Mouse (Mus musculus) cerebellum, postnatal 4 days (tissue): Measurements from ENCODE around the gene Mal.
"Not testable (repeated sequence)": the region's sequence is repeated elsewhere in the genome, so short reads cannot be mapped to it uniquely, and the experiment has no call there.

Experiments
- DNase-seq, 2 experiments: peaks; one replicate each; pipeline ENCODE4 v3.0.0; 2022; ENCODE audit warnings: low spot score in 2 of 2, mixed read lengths in 1 of 2

Gene Mal

GRCm38 (mm10) chr2:127624786-127625185, 31.7 kb downstream of the Mal start:
- no peak for DNase-seq

DNA sequence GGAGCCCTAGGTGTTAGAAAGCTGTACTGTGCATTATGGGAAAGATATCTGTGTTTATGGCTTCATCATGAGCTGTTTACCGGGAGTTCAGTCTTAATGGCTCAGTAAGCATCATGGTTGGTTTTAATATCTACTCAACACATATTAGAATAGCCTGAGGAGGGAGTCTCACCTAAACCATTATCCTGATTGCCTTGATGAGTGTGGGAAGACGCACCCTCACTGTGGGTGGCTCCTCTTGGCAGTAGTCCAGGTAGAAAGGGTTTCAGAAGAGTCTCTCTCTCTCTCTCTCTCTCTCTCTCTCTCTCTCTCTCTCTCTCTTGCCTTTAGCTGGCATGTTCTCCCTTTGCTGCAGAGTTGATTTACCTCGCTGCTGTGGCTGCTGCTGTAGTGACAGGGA, 34.4 kb downstream of the Mal start:
- DNase-seq, result no peak

GRCm38 (mm10) chr2:127619311-127619710, 37.2 kb downstream of the Mal start:
- no peak for DNase-seq

DNA sequence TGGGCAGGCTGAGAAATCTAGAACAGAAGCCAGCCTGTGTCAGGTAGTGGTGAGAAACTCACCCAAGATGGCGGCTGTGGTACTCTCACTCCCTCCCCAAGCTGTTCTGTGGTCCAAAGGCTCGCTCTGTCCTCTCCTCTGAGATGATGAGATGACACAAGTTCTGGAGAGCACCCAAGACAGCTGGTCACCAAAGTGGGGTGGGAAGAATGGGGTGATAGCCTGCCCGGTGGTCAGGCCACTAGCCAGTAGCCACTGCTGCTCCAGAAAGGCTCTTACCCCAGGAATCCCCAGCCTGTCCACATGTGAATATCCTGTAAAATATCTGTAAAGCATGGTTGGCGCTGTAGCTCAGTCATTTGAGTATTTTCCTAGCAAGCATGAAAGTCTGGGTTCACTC, 44.2 kb downstream of the Mal start:
- DNase-seq, result no peak

- no peak for DNase-seq
Observed at GRCm38 (mm10) chr2:127611386-127611785, 45.1 kb downstream of the Mal start.

GRCm38 (mm10) chr2:127608986-127609385, 47.5 kb downstream of the Mal start:
- no peak for DNase-seq

DNA sequence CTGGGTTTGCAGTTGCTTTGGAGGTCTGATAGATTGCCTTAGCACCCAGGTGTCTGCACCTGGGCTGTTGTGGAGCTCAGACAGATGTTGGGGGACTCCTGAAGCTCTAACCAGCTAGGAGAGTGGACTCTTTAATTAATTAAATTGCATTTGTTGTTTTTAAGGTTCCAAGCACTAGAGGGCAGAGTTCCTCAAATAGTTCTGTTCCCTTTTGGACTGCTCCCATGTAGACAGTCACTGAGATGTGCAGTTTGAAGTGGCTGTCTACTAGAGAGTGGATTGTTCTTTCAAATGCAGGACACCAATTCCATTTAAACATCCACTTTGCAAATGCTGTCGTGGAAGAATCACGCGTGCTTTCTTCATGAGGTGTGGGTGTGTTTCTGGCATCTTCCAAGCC, 48.3 kb downstream of the Mal start:
- DNase-seq, result no peak

DNA sequence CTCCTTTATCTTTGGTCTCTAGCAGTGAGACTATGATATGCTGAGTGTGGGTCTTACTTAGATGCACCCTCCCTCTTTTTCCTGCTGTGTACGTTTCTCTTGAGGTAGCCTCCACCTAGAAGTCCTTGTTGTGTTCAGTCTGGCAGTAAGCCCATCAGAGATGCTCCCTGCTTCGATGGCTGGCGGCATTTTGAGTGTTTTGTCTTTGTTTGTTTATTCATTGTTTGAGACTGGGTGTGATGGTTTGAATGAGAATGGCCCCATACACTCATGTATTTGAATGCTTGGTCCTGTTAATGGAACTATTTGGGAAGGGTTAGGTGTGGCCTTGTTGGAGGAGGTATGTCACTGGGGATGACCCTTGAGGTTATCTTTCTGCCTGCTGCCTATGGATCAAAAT, 51.3 kb downstream of the Mal start:
- no peak for DNase-seq

GRCm38 (mm10) chr2:127603383-127603782, 53.1 kb downstream of the Mal start:
- not testable (repeated sequence) for DNase-seq

- no peak for DNase-seq
Observed at GRCm38 (mm10) chr2:127590840-127591239, 65.7 kb downstream of the Mal start.

- no peak for DNase-seq
Observed at GRCm38 (mm10) chr2:127590204-127590603, 66.3 kb downstream of the Mal start.

- DNase-seq, result no peak
Observed at GRCm38 (mm10) chr2:127588897-127589296, 67.6 kb downstream of the Mal start.

- DNase-seq, result no peak
Observed at GRCm38 (mm10) chr2:127587514-127587844, 69.0 kb downstream of the Mal start.

- DNase-seq, result peak; percentile 53 to 84
Observed at GRCm38 (mm10) chr2:127586694-127587513, 69.6 kb downstream of the Mal start, which contains the start of the genes Zfp661 and Mrps5. Gene Zfp661, minus strand, starts transcription at chr2:127587094. Gene Mrps5, plus strand, starts transcription at chr2:127587222.

DNA sequence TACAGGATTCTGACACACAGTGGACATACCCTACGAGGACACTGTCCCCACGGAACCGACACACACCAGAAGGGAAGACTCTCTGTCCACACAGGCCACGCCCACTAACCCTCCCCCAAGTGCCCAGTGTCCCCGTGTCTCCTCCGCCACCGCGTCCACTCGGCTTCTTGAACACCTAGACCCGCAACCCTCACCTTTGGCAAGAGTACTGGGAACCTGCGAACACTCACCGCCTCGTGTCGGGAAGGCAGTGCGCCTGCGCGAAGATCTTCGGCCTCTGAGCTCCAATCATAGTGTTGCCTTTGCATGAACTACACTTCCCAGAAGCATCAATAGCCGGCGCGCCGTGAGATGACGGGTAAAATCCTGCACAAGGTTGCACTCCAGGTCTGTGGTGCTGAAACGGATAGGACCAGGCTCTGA, 72.0 kb downstream of the Mal start:
- DNase-seq, result peak; percentile 79 to 89
